Mouse (Mus musculus) testis, adult 2 months (tissue): ENCODE data around the gene Ubr4. TPM values are rescaled to one million over a fixed set of nuclear protein-coding genes. Genes with fewer than 3 reads are reported as not detected.

Experiments
- H3K27ac ChIP-seq: fragments of 200-500 bp; 2 replicates; pipeline ENCODE4 v1.5.1; 2012; ENCODE audit warnings: low read depth, low read length; ENCODE audit not compliant: control insufficient read depth, insufficient read depth
- H3K27me3 ChIP-seq: fragments of 200-500 bp; 2 replicates; pipeline ENCODE4 v1.6.1; 2012; ENCODE audit warnings: mild to moderate bottlenecking, low read length, moderate library complexity; ENCODE audit not compliant: control insufficient read depth, insufficient read depth
- H3K36me3 ChIP-seq: fragments of 200-500 bp; 2 replicates; pipeline ENCODE4 v1.6.1; 2012; ENCODE audit warnings: mild to moderate bottlenecking, low read length; ENCODE audit not compliant: control insufficient read depth, insufficient read depth
- H3K4me1 ChIP-seq: fragments of 200-500 bp; 2 replicates; pipeline ENCODE4 v1.6.1; 2012; ENCODE audit warnings: low read length; ENCODE audit not compliant: control insufficient read depth, insufficient read depth
- H3K4me3 ChIP-seq: fragments of 200-500 bp; 2 replicates; pipeline ENCODE4 v1.5.1; 2012; ENCODE audit warnings: low read depth, mild to moderate bottlenecking, low read length, moderate library complexity, mixed read lengths; ENCODE audit not compliant: control insufficient read depth
- CTCF ChIP-seq: fragments of 200-500 bp; IDR thresholded peaks from 2 replicates; pipeline ENCODE4 v1.5.1; 2012; ENCODE audit warnings: low read depth, mild to moderate bottlenecking, inconsistent platforms, low read length, moderate library complexity; ENCODE audit not compliant: control insufficient read depth, insufficient read depth, insufficient replicate concordance
- POLR2A ChIP-seq: fragments of 200-500 bp; IDR thresholded peaks from 2 replicates; pipeline ENCODE4 v1.6.1; 2012; ENCODE audit warnings: low read depth, mild to moderate bottlenecking, inconsistent platforms, low read length, moderate library complexity; ENCODE audit not compliant: control insufficient read depth
- polyA plus RNA-seq: library from polyadenylated mRNA; depleted of rRNA; stranded (reverse); fragments of >200 nt; gene quantifications from 2 replicates; pipeline ENCODE4 v1.2.3, GENCODE M21; 2012

Ubr4 gene
- polyA plus RNA-seq, 1 experiment: 312 TPM

DNA sequence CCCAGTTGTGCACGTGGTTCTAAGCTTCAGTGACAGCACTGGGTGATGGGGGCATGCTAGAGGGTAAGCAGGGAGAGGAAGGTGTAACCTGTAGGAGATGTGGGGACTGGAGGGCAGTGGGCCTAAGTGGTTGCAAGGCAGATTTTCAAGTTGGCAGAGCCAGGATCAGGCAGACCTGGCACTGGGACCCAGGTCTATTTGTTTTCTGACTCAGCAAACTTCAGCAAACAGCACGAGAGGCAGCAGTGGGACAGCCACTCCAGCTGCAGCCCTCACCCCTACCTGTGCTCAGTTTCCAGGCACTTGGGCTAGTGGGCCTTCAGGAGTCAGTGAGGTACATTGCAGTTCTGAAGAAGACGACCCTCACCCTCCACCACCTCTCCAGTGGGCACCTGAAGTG, 4.8 kb downstream of the Ubr4 start:
- Histone ChIP-seq H3K4me3 (no peak overlapping the region), H3K27ac (no peak overlapping the region), H3K36me3 (peaks cover 6% of the 10 kb centered on the region), H3K4me1 (peaks cover 4% of the 10 kb centered on the region), H3K27me3 (no peaks in the 10 kb centered on the region)
- no peak for TF ChIP-seq CTCF
- no peak for TF ChIP-seq POLR2A

- Histone ChIP-seq H3K36me3 (peaks cover 7% of the 10 kb centered on the region), H3K27ac (no peak overlapping the region)
Measured at GRCm38 (mm10) chr4:139360761-139361548, 8.5 kb downstream of the Ubr4 start.

GRCm38 (mm10) chr4:139367336-139367735, 14.9 kb downstream of the Ubr4 start:
- TF ChIP-seq CTCF (no peak), POLR2A (no peak)
- Histone ChIP-seq H3K27me3 (no peaks in the 10 kb centered on the region), H3K36me3 (peaks cover 10% of the 10 kb centered on the region)

More at GRCm38 (mm10) chr4:139360761-139361548, 8.5 kb downstream of the Ubr4 start:
- no peak for TF ChIP-seq CTCF
- TF ChIP-seq POLR2A: no peak
- Histone ChIP-seq H3K4me1 (no peaks in the 10 kb centered on the region), H3K4me3 (no peak overlapping the region), H3K27me3 (no peaks in the 10 kb centered on the region)

DNA sequence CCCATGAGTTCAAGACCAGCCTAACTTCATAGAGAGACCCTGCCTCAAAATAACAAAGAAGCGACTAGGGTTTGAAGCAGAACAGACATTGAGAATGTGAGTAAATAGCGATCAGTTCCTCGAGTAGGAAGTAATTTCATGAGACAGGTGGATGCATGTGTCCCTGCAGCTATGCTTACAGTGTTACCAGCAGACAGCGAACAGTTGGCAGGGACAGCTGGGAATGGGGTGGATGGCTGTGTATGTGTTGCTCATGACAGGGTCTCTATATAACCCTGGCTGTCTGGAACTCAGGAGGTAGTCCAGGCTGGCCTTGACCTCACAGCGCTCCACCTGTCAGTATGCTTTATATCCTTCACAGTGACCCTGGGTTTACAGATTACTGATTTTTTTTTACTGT, 15.6 kb downstream of the Ubr4 start:
- no peaks in the 10 kb centered on the region for H3K27me3 ChIP-seq
- H3K4me3 ChIP-seq: no peak overlapping the region
- TF ChIP-seq CTCF (no peak), POLR2A (no peak)
- H3K4me1 ChIP-seq: no peaks in the 10 kb centered on the region
- peaks cover 10% of the 10 kb centered on the region for H3K36me3 ChIP-seq
- no peak overlapping the region for H3K27ac ChIP-seq

More at GRCm38 (mm10) chr4:139367336-139367735, 14.9 kb downstream of the Ubr4 start:
- Histone ChIP-seq H3K4me3 (no peak overlapping the region), H3K4me1 (no peaks in the 10 kb centered on the region), H3K27ac (no peak overlapping the region)

DNA sequence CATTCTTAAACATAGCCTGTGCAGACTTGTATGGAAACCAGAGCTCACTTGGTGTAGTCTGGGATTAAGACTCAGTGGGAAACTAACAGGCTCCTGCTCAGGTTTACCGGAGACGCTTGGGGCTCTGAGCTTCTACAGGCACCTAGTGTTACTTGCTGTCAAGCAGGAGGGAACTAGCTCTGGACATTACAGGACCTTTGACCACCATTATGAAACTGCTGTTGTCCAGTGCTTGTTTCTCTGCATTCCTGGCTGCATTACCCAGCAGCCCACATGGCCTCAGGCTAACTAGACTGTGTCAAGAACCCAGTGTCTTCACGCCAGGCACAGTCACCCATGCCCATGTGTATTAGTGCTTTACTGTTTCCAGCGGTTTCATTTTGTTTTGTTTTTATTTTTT, 20.7 kb downstream of the Ubr4 start:
- no peak overlapping the region for H3K27ac ChIP-seq
- H3K4me3 ChIP-seq: no peak overlapping the region
- H3K4me1 ChIP-seq: no peaks in the 10 kb centered on the region
- no peaks in the 10 kb centered on the region for H3K27me3 ChIP-seq
- peaks cover 2% of the 10 kb centered on the region for H3K36me3 ChIP-seq
- TF ChIP-seq POLR2A (no peak), CTCF (no peak)

- no peak for TF ChIP-seq CTCF
- no peak for TF ChIP-seq POLR2A
- peaks cover 2% of the 10 kb centered on the region; the same call in 1 of the 2 replicates for H3K36me3 ChIP-seq
Measured at GRCm38 (mm10) chr4:139373531-139373930, 21.1 kb downstream of the Ubr4 start.

DNA sequence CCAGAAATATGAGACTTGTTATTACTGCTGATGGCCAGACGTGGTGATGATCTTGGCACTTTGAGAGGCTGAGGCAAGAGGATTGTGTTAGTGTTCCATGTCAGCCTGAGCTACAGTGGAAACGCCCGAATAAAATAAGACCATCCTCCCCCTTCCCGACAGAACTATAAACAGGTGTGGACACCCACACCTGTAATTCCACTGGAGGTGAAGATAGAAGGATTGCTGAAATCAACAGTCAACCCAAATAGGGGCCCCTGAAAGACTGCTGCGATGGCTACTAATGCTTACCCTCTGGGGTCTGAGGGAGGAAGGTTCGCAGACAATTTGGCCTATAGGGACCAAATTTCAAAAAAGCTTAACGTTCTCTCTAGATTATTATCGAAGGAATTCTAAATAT, 27.3 kb downstream of the Ubr4 start:
- peaks cover 2% of the 10 kb centered on the region; the same call in 1 of the 2 replicates for H3K4me1 ChIP-seq
- H3K4me3 ChIP-seq: peak overlapping the region; percentile 98
- TF ChIP-seq POLR2A (no peak), CTCF (no peak)
- no peaks in the 10 kb centered on the region for H3K36me3 ChIP-seq
- H3K27me3 ChIP-seq: no peaks in the 10 kb centered on the region
- no peak overlapping the region; the same call in 1 of the 2 replicates for H3K27ac ChIP-seq

More at GRCm38 (mm10) chr4:139373531-139373930, 21.1 kb downstream of the Ubr4 start:
- Histone ChIP-seq H3K4me3 (no peak overlapping the region), H3K27me3 (no peaks in the 10 kb centered on the region), H3K4me1 (no peaks in the 10 kb centered on the region), H3K27ac (no peak overlapping the region)
